Mouse (Mus musculus) lung, postnatal 0 days (tissue): ENCODE results near the gene Dot1l.

ENCODE experiments used
- CTCF ChIP-seq: IDR thresholded peaks from 2 replicates; pipeline ENCODE4 v1.5.1; 2016; ENCODE audit warnings: antibody characterized with exemption, mild to moderate bottlenecking
- EP300 ChIP-seq: IDR thresholded peaks from 2 replicates; pipeline ENCODE4 v1.6.1; 2016; ENCODE audit warnings: antibody characterized with exemption, mild to moderate bottlenecking, control low read depth

- TF ChIP-seq CTCF = no peak
- TF ChIP-seq EP300 = no peak
These were observed 62.2 kb downstream of the Dot1l start for GRCm38 (mm10) chr10:80817164-80817563.
